Mouse (Mus musculus) forebrain, embryonic 11.5 days (tissue): ENCODE measurements around the gene Col7a1. TPM values are rescaled to one million over a fixed set of nuclear protein-coding genes. Genes with fewer than 3 reads are reported as not detected.

Experiments used
- ATAC-seq: fragments of 200-750 bp; cut with Nextera tagmentation; replicated peaks from 2 replicates; pipeline ENCODE4 v1.8.0; 2017; ENCODE audit warnings: moderate TSS enrichment; ENCODE audit not compliant: low FRiP score
- DNase-seq: peaks from one replicate; pipeline ENCODE4 v3.0.0-alpha.2; 2017; ENCODE audit warnings: low spot score
- H3K27ac ChIP-seq: fragments of 300-500 bp; sonication (generic); 2 replicates; pipeline ENCODE4 v1.5.1; 2014; ENCODE audit warnings: low read depth, low read length
- H3K27me3 ChIP-seq: fragments of 300-500 bp; sonication (generic); 2 replicates; pipeline ENCODE4 v1.6.1; 2014; ENCODE audit warnings: mild to moderate bottlenecking, low read length, mixed read lengths; ENCODE audit not compliant: control insufficient read depth, insufficient read depth
- H3K36me3 ChIP-seq: fragments of 300-500 bp; sonication (generic); 2 replicates; pipeline ENCODE4 v1.6.1; 2014; ENCODE audit warnings: mild to moderate bottlenecking, low read length, moderate library complexity, mixed read lengths; ENCODE audit not compliant: control insufficient read depth, insufficient read depth
- H3K4me1 ChIP-seq: fragments of 300-500 bp; sonication (generic); replicated peaks from 2 replicates; pipeline ENCODE4 v1.6.1; 2014; ENCODE audit warnings: low read length, mixed read lengths; ENCODE audit not compliant: control insufficient read depth, insufficient read depth
- H3K4me2 ChIP-seq: fragments of 300-500 bp; sonication (generic); 2 replicates; pipeline ENCODE4 v1.6.1; 2014; ENCODE audit warnings: low read depth, mild to moderate bottlenecking, low read length, moderate library complexity, mixed read lengths; ENCODE audit not compliant: severe bottlenecking
- H3K4me3 ChIP-seq: fragments of 300-500 bp; sonication (generic); 2 replicates; pipeline ENCODE4 v1.5.1; 2014; ENCODE audit warnings: low read depth, low read length
- H3K9ac ChIP-seq: fragments of 300-500 bp; sonication (generic); 2 replicates; pipeline ENCODE4 v1.6.1; 2014; ENCODE audit warnings: low read length
- H3K9me3 ChIP-seq: fragments of 300-500 bp; sonication (generic); 2 replicates; pipeline ENCODE4 v1.6.1; 2016; ENCODE audit warnings: low read length, mixed read lengths; ENCODE audit not compliant: control insufficient read depth
- WGBS: fragments of 180-500 bp; shearing (Covaris S2); extraction: QIAGEN DNeasy Blood & Tissue Kit; methylation state at CpG from one replicate; pipeline ENCODE4 v1.1.7; 2014; 5-methylcytosine and 5-hydroxymethylcytosine counted together
- polyA plus RNA-seq: library from polyadenylated mRNA; unstranded; fragments of >200 nt; fragmentation: Nextera tagmentation; extraction: Ambion mirVana; gene quantifications from 2 replicates; pipeline ENCODE4 v1.2.1, GENCODE M21; 2014

Col7a1 gene
- polyA plus RNA-seq, 1 experiment from 2014 or later: 2.2 TPM

DNA sequence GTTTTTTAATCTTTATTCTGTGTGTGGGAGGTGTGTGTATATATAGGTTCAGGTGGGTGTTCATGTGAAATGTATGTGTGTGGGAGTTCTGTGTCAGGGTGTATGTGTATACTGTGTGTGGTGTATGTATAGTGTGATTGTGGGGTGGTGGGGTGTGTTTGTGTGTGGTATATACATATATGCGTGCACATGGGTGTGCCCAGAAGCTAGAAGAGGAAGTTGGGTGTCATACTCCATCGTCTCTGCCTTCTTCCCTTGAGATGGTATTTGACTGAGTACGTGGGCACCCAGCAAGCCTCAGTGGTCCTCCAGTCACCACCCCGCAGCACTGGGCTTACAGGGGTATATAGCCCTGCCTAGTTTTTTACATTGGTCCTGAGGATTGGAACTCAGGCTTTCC is 68.0 kb downstream of the Col7a1 start:
- DNase-seq: no peak

GRCm38 (mm10) chr9:109022866-109023685 is 69.7 kb downstream of the Col7a1 start:
- Histone ChIP-seq H3K4me2 (no peak overlapping the region), H3K4me3 (no peak overlapping the region), H3K4me1 (no peaks in the 10 kb centered on the region), H3K27ac (no peak overlapping the region), H3K36me3 (no peaks in the 10 kb centered on the region), H3K27me3 (no peaks in the 10 kb centered on the region), H3K9me3 (no peaks in the 10 kb centered on the region), H3K9ac (no peak overlapping the region)
- WGBS: 91% methylated on average over 17 of the region's 17 CpGs
- ATAC-seq (no peak), DNase-seq (no peak)

More for the DNA sequence above, 68.0 kb downstream of the Col7a1 start:
- Histone ChIP-seq H3K4me3 (no peak overlapping the region), H3K27ac (no peak overlapping the region), H3K4me1 (no peaks in the 10 kb centered on the region), H3K27me3 (no peaks in the 10 kb centered on the region), H3K9me3 (no peaks in the 10 kb centered on the region), H3K36me3 (no peaks in the 10 kb centered on the region), H3K9ac (no peak overlapping the region), H3K4me2 (no peak overlapping the region)
- no peak for ATAC-seq
- WGBS: 90% methylated on average over 4 of the region's 4 CpGs

DNA sequence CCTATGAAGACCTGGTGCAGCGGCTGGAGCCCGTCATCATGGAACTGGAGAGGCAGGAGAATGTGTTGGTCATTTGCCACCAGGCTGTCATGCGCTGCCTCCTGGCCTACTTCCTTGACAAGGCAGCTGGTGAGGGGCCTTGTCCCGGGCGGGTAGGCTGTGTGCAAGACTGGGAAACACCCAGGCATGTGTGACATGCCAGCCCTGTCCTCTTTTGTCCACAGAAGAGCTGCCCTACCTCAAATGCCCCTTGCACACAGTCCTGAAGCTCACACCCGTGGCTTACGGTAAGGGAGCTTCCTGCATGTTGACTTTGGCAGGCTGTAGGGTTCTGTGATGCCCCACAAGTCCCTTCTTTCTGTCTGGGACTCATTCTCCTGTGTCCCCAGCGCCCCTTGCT is 74.1 kb downstream of the Col7a1 start:
- Histone ChIP-seq H3K9ac (no peak overlapping the region), H3K4me2 (no peak overlapping the region), H3K27me3 (no peaks in the 10 kb centered on the region), H3K27ac (no peak overlapping the region), H3K4me3 (no peak overlapping the region), H3K9me3 (no peaks in the 10 kb centered on the region), H3K4me1 (no peaks in the 10 kb centered on the region), H3K36me3 (no peaks in the 10 kb centered on the region)
- no peak for DNase-seq
- ATAC-seq: no peak
- WGBS: 90% methylated on average over 8 of the region's 8 CpGs

GRCm38 (mm10) chr9:109028421-109028820 is 75.0 kb downstream of the Col7a1 start:
- no peaks in the 10 kb centered on the region for H3K27me3 ChIP-seq
- WGBS: 89% methylated on average over 3 of the region's 3 CpGs
- H3K4me3 ChIP-seq: no peak overlapping the region
- H3K36me3 ChIP-seq: no peaks in the 10 kb centered on the region
- no peak overlapping the region for H3K27ac ChIP-seq
- H3K4me1 ChIP-seq: no peaks in the 10 kb centered on the region
- H3K9me3 ChIP-seq: no peaks in the 10 kb centered on the region
- ATAC-seq: no peak
- DNase-seq: no peak
- H3K4me2 ChIP-seq: no peak overlapping the region
- no peak overlapping the region for H3K9ac ChIP-seq

DNA sequence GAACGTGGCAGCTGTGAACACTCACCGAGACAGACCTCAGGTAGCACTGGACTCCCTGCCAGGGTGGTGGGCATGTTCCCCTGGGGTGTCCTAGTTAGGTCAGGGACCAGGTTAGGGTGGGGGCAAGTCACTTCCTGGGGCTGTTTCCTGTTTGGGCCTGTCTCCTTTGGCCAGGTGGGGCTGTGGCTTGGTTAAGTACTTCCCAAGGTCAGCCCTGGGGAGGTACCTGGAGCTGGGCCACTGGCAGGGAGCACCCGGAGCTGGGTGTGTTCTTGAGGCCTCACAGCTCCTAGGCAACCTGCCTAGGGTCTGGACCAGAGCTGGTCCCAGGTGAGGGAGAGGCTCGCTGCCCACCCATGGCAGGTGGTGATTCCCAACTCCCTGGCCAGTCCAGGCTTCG is 75.5 kb downstream of the Col7a1 start:
- no peaks in the 10 kb centered on the region for H3K4me1 ChIP-seq
- H3K4me3 ChIP-seq: no peak overlapping the region
- H3K27me3 ChIP-seq: no peaks in the 10 kb centered on the region
- no peak for DNase-seq
- H3K27ac ChIP-seq: no peak overlapping the region
- H3K9ac ChIP-seq: no peak overlapping the region
- no peak overlapping the region for H3K4me2 ChIP-seq
- 84% methylated on average over 5 of the region's 5 CpGs for WGBS
- no peaks in the 10 kb centered on the region for H3K36me3 ChIP-seq
- no peaks in the 10 kb centered on the region for H3K9me3 ChIP-seq
- ATAC-seq: no peak

DNA sequence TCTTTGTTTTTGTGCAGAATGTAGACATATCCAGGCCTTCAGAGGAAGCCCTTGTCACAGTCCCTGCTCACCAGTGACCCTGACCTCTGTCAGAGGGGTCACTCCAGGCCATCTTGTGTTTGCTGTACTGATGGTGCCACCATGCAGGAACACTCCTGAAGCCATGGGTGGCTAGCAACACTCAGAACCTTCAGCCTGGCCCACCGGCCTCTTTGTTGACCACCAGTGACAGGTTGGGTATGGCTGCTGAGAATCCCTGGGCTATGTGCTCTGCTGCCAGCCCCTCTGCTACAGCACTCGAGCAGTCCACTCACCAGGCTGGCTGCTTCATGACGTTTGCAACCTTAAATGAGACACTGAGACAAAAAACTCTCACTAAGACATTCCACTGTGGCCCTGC is 76.9 kb downstream of the Col7a1 start:
- no peak for ATAC-seq
- H3K27ac ChIP-seq: no peak overlapping the region
- no peaks in the 10 kb centered on the region for H3K27me3 ChIP-seq
- no peaks in the 10 kb centered on the region for H3K9me3 ChIP-seq
- no peak overlapping the region for H3K4me3 ChIP-seq
- H3K4me2 ChIP-seq: no peak overlapping the region
- H3K4me1 ChIP-seq: no peaks in the 10 kb centered on the region
- H3K36me3 ChIP-seq: no peaks in the 10 kb centered on the region
- H3K9ac ChIP-seq: no peak overlapping the region
- DNase-seq: no peak
- WGBS: 81% methylated on average over 3 of the region's 3 CpGs

DNA sequence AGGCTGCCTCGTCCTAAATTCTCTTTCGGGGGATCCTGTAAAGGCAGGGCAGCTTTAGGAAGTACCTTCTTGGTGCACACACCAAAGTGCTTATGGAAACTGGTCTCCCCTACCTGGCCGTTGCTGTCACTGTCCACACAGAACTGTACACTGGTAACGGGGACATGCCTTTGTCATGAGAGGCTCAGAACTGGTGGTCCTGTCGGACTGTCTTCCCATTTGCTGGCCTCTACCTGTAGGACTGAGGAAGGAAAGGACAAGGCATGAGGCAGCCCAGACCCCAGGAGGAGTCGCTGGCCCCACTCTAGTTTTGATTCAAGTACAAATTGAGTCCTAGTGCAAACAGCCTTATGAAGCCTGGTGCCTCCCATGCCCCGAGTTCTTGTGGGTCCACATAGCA is 77.6 kb downstream of the Col7a1 start:
- Histone ChIP-seq H3K9me3 (no peaks in the 10 kb centered on the region), H3K4me1 (no peaks in the 10 kb centered on the region), H3K27ac (no peak overlapping the region), H3K4me2 (no peak overlapping the region), H3K9ac (no peak overlapping the region), H3K4me3 (no peak overlapping the region), H3K36me3 (no peaks in the 10 kb centered on the region), H3K27me3 (no peaks in the 10 kb centered on the region)
- ATAC-seq: no peak
- DNase-seq: no peak
- WGBS: 91% methylated on average over 7 of the region's 7 CpGs

- Histone ChIP-seq H3K4me3 (no peak overlapping the region), H3K4me1 (no peaks in the 10 kb centered on the region), H3K9me3 (no peaks in the 10 kb centered on the region), H3K27ac (no peak overlapping the region), H3K4me2 (no peak overlapping the region), H3K36me3 (no peaks in the 10 kb centered on the region), H3K27me3 (no peaks in the 10 kb centered on the region), H3K9ac (no peak overlapping the region)
- no peak for ATAC-seq
- WGBS: 89% methylated on average over 8 of the region's 8 CpGs
- no peak for DNase-seq
Observed at GRCm38 (mm10) chr9:109031686-109032085, 78.3 kb downstream of the Col7a1 start.

- ATAC-seq (no peak), DNase-seq (no peak)
- WGBS: 89% methylated on average over 6 of the region's 6 CpGs
- Histone ChIP-seq H3K27me3 (no peaks in the 10 kb centered on the region), H3K36me3 (no peaks in the 10 kb centered on the region), H3K27ac (no peak overlapping the region), H3K4me2 (no peak overlapping the region), H3K9me3 (no peaks in the 10 kb centered on the region), H3K4me3 (no peak overlapping the region), H3K9ac (no peak overlapping the region), H3K4me1 (no peaks in the 10 kb centered on the region)
Observed at GRCm38 (mm10) chr9:109032435-109032834, 79.0 kb downstream of the Col7a1 start.
